Mouse (Mus musculus) ovary, postnatal 10 days (tissue): ENCODE data around the gene Galnt17.
A peak's percentile ranks its signal among the peaks of the same experiment; 100 is the strongest.

Experiments
- DNase-seq: peaks from one replicate; pipeline ENCODE4 v3.0.0; 2022; ENCODE audit warnings: low spot score

Galnt17 gene

GRCm38 (mm10) chr5:131020936-131021335 lies 287.4 kb downstream of the Galnt17 start:
- no peak for DNase-seq

- no peak for DNase-seq
These were observed 288.8 kb downstream of the Galnt17 start for GRCm38 (mm10) chr5:131019346-131019965.

- no peak for DNase-seq
These were observed 292.2 kb downstream of the Galnt17 start for GRCm38 (mm10) chr5:131016066-131016465.

- DNase-seq: no peak
These were observed 293.0 kb downstream of the Galnt17 start for GRCm38 (mm10) chr5:131015341-131015740.

- no peak for DNase-seq
These were observed 294.5 kb downstream of the Galnt17 start for GRCm38 (mm10) chr5:131013816-131014215.

- no peak for DNase-seq
These were observed 295.2 kb downstream of the Galnt17 start for GRCm38 (mm10) chr5:131013101-131013500.

GRCm38 (mm10) chr5:131009510-131009909 lies 298.8 kb downstream of the Galnt17 start:
- DNase-seq: no peak

- no peak for DNase-seq
These were observed 299.8 kb downstream of the Galnt17 start for GRCm38 (mm10) chr5:131008507-131008906.

- peak; percentile 18 for DNase-seq
These were observed 300.3 kb downstream of the Galnt17 start for GRCm38 (mm10) chr5:131007871-131008505.

GRCm38 (mm10) chr5:131007198-131007597 lies 301.1 kb downstream of the Galnt17 start:
- DNase-seq: no peak

GRCm38 (mm10) chr5:131006524-131006923 lies 301.8 kb downstream of the Galnt17 start:
- DNase-seq: no peak

- DNase-seq: no peak
These were observed 307.7 kb downstream of the Galnt17 start for GRCm38 (mm10) chr5:131000572-131000971.

GRCm38 (mm10) chr5:130979321-130979720 lies 329.0 kb downstream of the Galnt17 start:
- DNase-seq: no peak

GRCm38 (mm10) chr5:130978871-130979270 lies 329.4 kb downstream of the Galnt17 start:
- DNase-seq: no peak

GRCm38 (mm10) chr5:130977999-130978398 lies 330.3 kb downstream of the Galnt17 start:
- DNase-seq: no peak

- DNase-seq: no peak
These were observed 355.9 kb downstream of the Galnt17 start for GRCm38 (mm10) chr5:130952361-130952760.

GRCm38 (mm10) chr5:130950894-130951400 lies 357.4 kb downstream of the Galnt17 start:
- DNase-seq: no peak

GRCm38 (mm10) chr5:130950421-130950820 lies 357.9 kb downstream of the Galnt17 start:
- no peak for DNase-seq

GRCm38 (mm10) chr5:130949710-130950109 lies 358.6 kb downstream of the Galnt17 start:
- no peak for DNase-seq

- peak; percentile 32 for DNase-seq
These were observed 369.2 kb downstream of the Galnt17 start for GRCm38 (mm10) chr5:130938911-130939608.

- DNase-seq: no peak
These were observed 370.0 kb downstream of the Galnt17 start for GRCm38 (mm10) chr5:130938274-130938741.

- DNase-seq: no peak
These were observed 377.3 kb downstream of the Galnt17 start for GRCm38 (mm10) chr5:130930999-130931398.

- DNase-seq: no peak
These were observed 380.5 kb downstream of the Galnt17 start for GRCm38 (mm10) chr5:130927794-130928149.
